Mouse (Mus musculus): ENCODE measurements around the gene Mrpl23. TPM values are rescaled to one million over a fixed set of nuclear protein-coding genes. Genes with fewer than 3 reads are reported as not detected.

The Mrpl23 gene
- total and polyA plus RNA-seq, 2 experiments from 2014 or later = 25.5 to 69.3 TPM

DNA sequence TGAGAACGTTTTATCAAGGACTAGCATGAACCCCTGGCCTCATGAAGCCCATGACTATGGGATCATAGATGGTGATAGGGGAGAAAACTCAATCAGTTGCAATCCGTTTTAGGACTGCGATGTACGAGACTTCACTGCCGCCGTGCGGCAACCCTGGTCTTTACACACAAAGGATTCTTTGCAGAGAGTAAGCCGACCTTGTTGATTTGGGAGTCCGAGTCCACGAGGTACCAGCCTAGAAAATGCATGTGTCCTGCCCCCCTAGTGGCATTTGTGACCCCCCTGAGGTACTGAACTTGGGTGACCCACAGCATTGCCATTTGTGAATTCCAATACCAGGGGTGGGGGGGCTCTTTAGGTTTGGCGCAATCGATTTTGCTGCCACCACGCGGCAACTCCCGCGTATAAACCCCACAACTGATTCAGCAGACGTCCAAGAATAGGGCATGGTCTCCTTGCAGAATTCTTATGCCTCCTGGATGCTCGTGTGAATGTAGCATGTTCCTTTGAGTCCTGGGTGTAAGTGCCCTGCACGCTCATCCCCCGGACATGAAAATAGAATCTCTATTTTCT is 49.3 kb downstream of the Mrpl23 start:
- H3K4me3 ChIP-seq (ENCODE audit: low read length) = peak overlapping the region; percentile 18
- H3K9ac ChIP-seq (replicated peaks; ENCODE audit: low read length) = no peak overlapping the region

GRCm38 (mm10) chr7:142584882-142585281 is 52.4 kb downstream of the Mrpl23 start:
- H3K9me3 ChIP-seq (ENCODE audit: low read length) = no peaks in the 10 kb centered on the region
- no peak overlapping the region for H3K9ac ChIP-seq (replicated peaks; ENCODE audit: low read length)
- H3K4me3 ChIP-seq (ENCODE audit: low read length) = no peak overlapping the region
- no peaks in the 10 kb centered on the region for H3K27me3 ChIP-seq (ENCODE audit: insufficient read depth, low read length)
- no peak overlapping the region for H3K27ac ChIP-seq
- no peaks in the 10 kb centered on the region for H3K36me3 ChIP-seq (ENCODE audit: insufficient read depth, low read length)
- no peak overlapping the region for H3K4me2 ChIP-seq (ENCODE audit: low read depth, low read length)
- no peaks in the 10 kb centered on the region for H3K4me1 ChIP-seq (ENCODE audit: insufficient read depth, low read length)
- ATAC-seq (no peak), DNase-seq (ENCODE audit: low spot score) (no peak)
- 56% methylated on average over 1 of the region's 1 CpGs for WGBS
- no peak for TF ChIP-seq CTCF (IDR thresholded peaks at IDR 0.05; ENCODE audit: low read depth)

More for the DNA sequence above, 49.3 kb downstream of the Mrpl23 start:
- 45% methylated on average over 20 of the region's 20 CpGs for WGBS
- H3K4me2 ChIP-seq (ENCODE audit: low read depth, low read length) = peak overlapping the region; percentile 45
- DNase-seq (ENCODE audit: low spot score) (peak; percentile 73), ATAC-seq (0 out of 2 replicates have a peak, but pooled peaks have one; percentile 27)
- no peaks in the 10 kb centered on the region for H3K27me3 ChIP-seq (ENCODE audit: insufficient read depth, low read length)
- H3K4me1 ChIP-seq (ENCODE audit: insufficient read depth, low read length) = no peaks in the 10 kb centered on the region
- no peaks in the 10 kb centered on the region for H3K36me3 ChIP-seq (ENCODE audit: insufficient read depth, low read length)
- H3K9me3 ChIP-seq (ENCODE audit: low read length) = 0 out of 2 replicates have a peak, but pooled peaks cover 3% of the 10 kb centered on the region
- TF ChIP-seq CTCF (IDR thresholded peaks at IDR 0.05; ENCODE audit: low read depth) = peak; percentile 71
- no peak overlapping the region for H3K27ac ChIP-seq

- H3K4me2 ChIP-seq (ENCODE audit: low read depth, low read length) = no peak overlapping the region
- no peak overlapping the region for H3K9ac ChIP-seq (replicated peaks; ENCODE audit: low read length)
- no peaks in the 10 kb centered on the region for H3K4me1 ChIP-seq (ENCODE audit: insufficient read depth, low read length)
- no peak overlapping the region for H3K4me3 ChIP-seq (ENCODE audit: low read length)
- DNase-seq (ENCODE audit: low spot score) (no peak), ATAC-seq (no peak)
- no peak for TF ChIP-seq CTCF (IDR thresholded peaks at IDR 0.05; ENCODE audit: low read depth)
- no peaks in the 10 kb centered on the region for H3K9me3 ChIP-seq (ENCODE audit: low read length)
- H3K27me3 ChIP-seq (ENCODE audit: insufficient read depth, low read length) = no peaks in the 10 kb centered on the region
- 78% methylated on average over 3 of the region's 3 CpGs for WGBS
- no peaks in the 10 kb centered on the region for H3K36me3 ChIP-seq (ENCODE audit: insufficient read depth, low read length)
- H3K27ac ChIP-seq = no peak overlapping the region
Observed at GRCm38 (mm10) chr7:142585890-142586289, 53.4 kb downstream of the Mrpl23 start.

DNA sequence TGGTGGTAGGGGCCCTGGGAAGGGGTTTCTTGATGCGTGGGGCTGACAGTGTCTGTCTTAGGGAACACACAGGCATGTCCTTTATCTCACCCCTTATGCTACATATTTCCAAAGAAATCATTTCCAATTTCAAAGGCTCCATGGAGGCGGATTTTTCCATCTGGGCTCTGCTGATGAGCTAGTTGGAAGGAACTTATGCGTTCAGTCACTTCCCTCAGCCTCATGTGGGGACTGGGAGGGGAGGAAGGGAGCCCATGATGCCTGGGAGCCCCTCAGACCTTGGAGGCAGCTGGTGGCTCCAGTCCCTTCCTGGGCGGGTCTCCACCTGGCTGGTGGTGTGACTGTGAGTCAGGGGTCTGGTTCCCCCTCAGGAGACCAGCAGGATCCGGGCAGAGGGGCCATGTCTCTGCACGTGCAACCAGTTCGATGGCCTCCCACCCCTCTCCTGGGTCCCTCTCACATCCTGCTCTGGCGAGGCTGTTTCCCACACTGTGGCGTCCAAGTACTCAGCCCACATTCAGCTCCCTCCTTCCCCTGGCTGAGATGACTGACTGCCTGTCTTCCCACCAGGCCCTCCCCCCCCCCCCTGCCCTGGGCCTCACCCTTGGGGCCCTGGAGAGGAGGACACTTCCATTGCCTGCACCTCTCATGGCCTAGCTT is 55.9 kb downstream of the Mrpl23 start:
- ATAC-seq (no peak), DNase-seq (ENCODE audit: low spot score) (no peak)
- no peaks in the 10 kb centered on the region for H3K27me3 ChIP-seq (ENCODE audit: insufficient read depth, low read length)
- no peak overlapping the region for H3K4me2 ChIP-seq (ENCODE audit: low read depth, low read length)
- no peaks in the 10 kb centered on the region for H3K36me3 ChIP-seq (ENCODE audit: insufficient read depth, low read length)
- 78% methylated on average over 8 of the region's 9 CpGs for WGBS
- no peaks in the 10 kb centered on the region for H3K9me3 ChIP-seq (ENCODE audit: low read length)
- H3K9ac ChIP-seq (replicated peaks; ENCODE audit: low read length) = no peak overlapping the region
- no peak overlapping the region for H3K4me3 ChIP-seq (ENCODE audit: low read length)
- no peak for TF ChIP-seq CTCF (IDR thresholded peaks at IDR 0.05; ENCODE audit: low read depth)
- no peak overlapping the region for H3K27ac ChIP-seq
- H3K4me1 ChIP-seq (ENCODE audit: insufficient read depth, low read length) = no peaks in the 10 kb centered on the region

MicroRNAs within 50 kb of the gene (microRNA counts, 519-probe panel; counts per million panel counts)
- microRNA mmu-miR-675-3p = not detected
- not detected for microRNA mmu-miR-675-5p

Small RNA genes within 50 kb of the gene (microRNA-seq; reads per million reads assigned to microRNA genes)
- 5.0 to 6.7 reads per million in 2 experiments for gene Mir675

Other genes starting within 250 kb of the Mrpl23 start
- gene Krtap5-1, start 235.6 kb upstream of the Mrpl23 start, total RNA-seq (2014; rRNA removed) = not detected in 2 replicates
- not detected in 2 replicates for gene Krtap5-1, start 235.6 kb upstream of the Mrpl23 start, polyA plus RNA-seq (2015; fragmentation: Nextera tagmentation; extraction: Ambion mirVana)
- gene Krtap5-4, start 229.1 kb upstream of the Mrpl23 start, total RNA-seq (2014; rRNA removed) = not detected in 2 replicates
- gene Krtap5-4, start 229.1 kb upstream of the Mrpl23 start, polyA plus RNA-seq (2015; fragmentation: Nextera tagmentation; extraction: Ambion mirVana) = not detected in 2 replicates
- 22.7 and 25.4 TPM in 2 replicates for gene Ifitm10, start 158.9 kb upstream of the Mrpl23 start, total RNA-seq (2014; rRNA removed)
- gene Ifitm10, start 158.9 kb upstream of the Mrpl23 start, polyA plus RNA-seq (2015; fragmentation: Nextera tagmentation; extraction: Ambion mirVana) = 17.2 and 19.9 TPM in 2 replicates
- 1.0 TPM in 1 of 2 replicates, not detected in the other for gene Gm49369, start 150.0 kb upstream of the Mrpl23 start, total RNA-seq (2014; rRNA removed)
- gene Gm49369, start 150.0 kb upstream of the Mrpl23 start, polyA plus RNA-seq (2015; fragmentation: Nextera tagmentation; extraction: Ambion mirVana) = 2.1 and 2.9 TPM in 2 replicates
- gene Ctsd, start 144.6 kb upstream of the Mrpl23 start, total RNA-seq (2014; rRNA removed) = 638 and 755 TPM in 2 replicates
- gene Ctsd, start 144.6 kb upstream of the Mrpl23 start, polyA plus RNA-seq (2015; fragmentation: Nextera tagmentation; extraction: Ambion mirVana) = 400 and 402 TPM in 2 replicates
- not detected in 2 replicates for gene Syt8, start 97.8 kb upstream of the Mrpl23 start, total RNA-seq (2014; rRNA removed)
- gene Syt8, start 97.8 kb upstream of the Mrpl23 start, polyA plus RNA-seq (2015; fragmentation: Nextera tagmentation; extraction: Ambion mirVana) = 0.15 TPM in 1 of 2 replicates, not detected in the other
- 1.3 and 8.5 TPM in 2 replicates for gene Tnni2, start 90.9 kb upstream of the Mrpl23 start, total RNA-seq (2014; rRNA removed)
- 0.63 TPM in 2 replicates for gene Tnni2, start 90.9 kb upstream of the Mrpl23 start, polyA plus RNA-seq (2015; fragmentation: Nextera tagmentation; extraction: Ambion mirVana)
- gene Lsp1, start 71.9 kb upstream of the Mrpl23 start, total RNA-seq (2014; rRNA removed) = 4.6 and 16.6 TPM in 2 replicates
- 6.6 and 7.2 TPM in 2 replicates for gene Lsp1, start 71.9 kb upstream of the Mrpl23 start, polyA plus RNA-seq (2015; fragmentation: Nextera tagmentation; extraction: Ambion mirVana)
- 1.3 and 4.7 TPM in 2 replicates for gene Tnnt3, start 33.9 kb upstream of the Mrpl23 start, total RNA-seq (2014; rRNA removed)
- 3.1 and 3.9 TPM in 2 replicates for gene Tnnt3, start 33.9 kb upstream of the Mrpl23 start, polyA plus RNA-seq (2015; fragmentation: Nextera tagmentation; extraction: Ambion mirVana)
- 262 and 308 TPM in 2 replicates for gene Igf2, start 134.1 kb downstream of the Mrpl23 start, total RNA-seq (2014; rRNA removed)
- 200 and 279 TPM in 2 replicates for gene Igf2, start 134.1 kb downstream of the Mrpl23 start, polyA plus RNA-seq (2015; fragmentation: Nextera tagmentation; extraction: Ambion mirVana)
- gene Gm49394, start 137.3 kb downstream of the Mrpl23 start, total RNA-seq (2014; rRNA removed) = 0.32 and 0.68 TPM in 2 replicates
- gene Gm49394, start 137.3 kb downstream of the Mrpl23 start, polyA plus RNA-seq (2015; fragmentation: Nextera tagmentation; extraction: Ambion mirVana) = not detected in 2 replicates
- gene Ins2, start 210.7 kb downstream of the Mrpl23 start, total RNA-seq (2014; rRNA removed) = not detected in 2 replicates
- gene Ins2, start 210.7 kb downstream of the Mrpl23 start, polyA plus RNA-seq (2015; fragmentation: Nextera tagmentation; extraction: Ambion mirVana) = 1.4 and 2.7 TPM in 2 replicates

Measured in hindbrain, postnatal 0 days (tissue).